ENCODE assay signal across 8 mouse cellular contexts in the genomic region with DNA sequence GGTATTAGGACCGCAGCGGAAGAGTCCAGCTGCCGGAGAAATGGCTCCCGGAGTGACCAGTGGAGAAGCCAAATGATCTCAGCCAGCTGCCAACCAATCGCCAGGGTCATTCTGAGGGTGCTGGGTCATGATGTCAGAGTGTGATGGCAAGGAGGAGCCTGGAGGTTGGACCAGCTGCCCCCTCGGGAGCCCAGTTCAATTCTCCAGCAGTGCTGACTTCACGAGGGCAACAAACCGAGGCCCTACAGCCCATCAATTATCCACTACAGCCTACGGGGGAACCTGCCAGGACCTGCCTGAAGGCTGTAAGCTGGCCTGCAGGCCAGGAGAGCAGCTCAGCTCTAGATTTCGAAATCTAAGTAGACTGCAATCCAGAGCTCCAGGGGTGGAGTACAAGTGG. TPM values are rescaled to one million over a fixed set of nuclear protein-coding genes. Genes with fewer than 3 reads are reported as not detected.
DNase-seq lines count a peak whose midpoint lies in the region; ATAC-seq and TF ChIP-seq lines count a peak whose summit lies in the region.

No protein-coding gene starts in this region.

- H3K27ac ChIP-seq in forebrain, embryonic 10.5 days = peak overlapping the region; percentile 59
- H3K27ac ChIP-seq in forebrain, postnatal 0 days (ENCODE audit: low read depth, low read length) = no peak overlapping the region
- H3K27ac ChIP-seq in intestine, embryonic 14.5 days (ENCODE audit: low read depth) = no peak overlapping the region
- peak overlapping the region; percentile 68 for H3K27ac ChIP-seq in liver, embryonic 13.5 days

- TF ChIP-seq CTCF in forebrain, postnatal 0 days (IDR thresholded peaks at IDR 0.05; ENCODE audit: low read depth) = no peak

- H3K9ac ChIP-seq in forebrain, postnatal 0 days = no peak overlapping the region
- H3K9ac ChIP-seq in intestine, embryonic 14.5 days (ENCODE audit: low read length) = no peak overlapping the region
- H3K9ac ChIP-seq in liver, embryonic 13.5 days = peak overlapping the region; percentile 44; the same call in 1 of the 2 replicates

- peaks cover 48% of the 10 kb centered on the region for H3K4me1 ChIP-seq in forebrain, embryonic 10.5 days
- peaks cover 3% of the 10 kb centered on the region; the same call in 1 of the 2 replicates for H3K4me1 ChIP-seq in forebrain, postnatal 0 days (ENCODE audit: insufficient read depth)
- H3K4me1 ChIP-seq in intestine, embryonic 14.5 days (replicated peaks; ENCODE audit: control insufficient read depth, insufficient read depth, low read length) = peaks cover 15% of the 10 kb centered on the region
- peaks cover 83% of the 10 kb centered on the region for H3K4me1 ChIP-seq in liver, embryonic 13.5 days (replicated peaks)

- H3K4me3 ChIP-seq in forebrain, embryonic 10.5 days = no peak overlapping the region
- H3K4me3 ChIP-seq in forebrain, postnatal 0 days (ENCODE audit: low read depth, low read length) = no peak overlapping the region
- H3K4me3 ChIP-seq in intestine, embryonic 14.5 days (ENCODE audit: low read depth, low read length) = no peak overlapping the region
- no peak overlapping the region for H3K4me3 ChIP-seq in liver, embryonic 13.5 days (replicated peaks)

- no peak for DNase-seq in forebrain, embryonic 10.5 days (ENCODE audit: extremely low spot score, low spot score)
- DNase-seq in forebrain, postnatal 0 days = no peak
- DNase-seq in gastrocnemius, postnatal 14 days = peak; percentile 38
- no peak for DNase-seq in intestine, embryonic 14.5 days (ENCODE audit: low spot score)
- DNase-seq in liver, embryonic 13.5 days = peak; percentile 20
- DNase-seq in urinary bladder, postnatal 36 days (ENCODE audit: low spot score in 2 of 2) = peak; percentile 62 to 79
- no peak for DNase-seq in B cell, adult 2 months
- no peak for DNase-seq in thymus, adult 18-20 months

- H3K9me3 ChIP-seq in forebrain, embryonic 10.5 days = no peaks in the 10 kb centered on the region
- H3K9me3 ChIP-seq in forebrain, postnatal 0 days (ENCODE audit: low read length) = no peaks in the 10 kb centered on the region
- no peaks in the 10 kb centered on the region for H3K9me3 ChIP-seq in intestine, embryonic 14.5 days (ENCODE audit: control insufficient read depth, low read length)
- H3K9me3 ChIP-seq in liver, embryonic 13.5 days (replicated peaks) = no peaks in the 10 kb centered on the region

- no peak for ATAC-seq in forebrain, postnatal 0 days
- ATAC-seq in intestine, embryonic 14.5 days (replicated peaks; ENCODE audit: low FRiP score, low TSS enrichment, low read depth) = no peak
- no peak for ATAC-seq in liver, embryonic 13.5 days (ENCODE audit: low read depth)

- H3K36me3 ChIP-seq in forebrain, embryonic 10.5 days (replicated peaks) = peaks cover 64% of the 10 kb centered on the region
- H3K36me3 ChIP-seq in forebrain, postnatal 0 days (ENCODE audit: insufficient read depth) = peaks cover 18% of the 10 kb centered on the region
- H3K36me3 ChIP-seq in intestine, embryonic 14.5 days (ENCODE audit: control insufficient read depth, insufficient read depth, low read length) = peaks cover 18% of the 10 kb centered on the region
- peaks cover 20% of the 10 kb centered on the region for H3K36me3 ChIP-seq in liver, embryonic 13.5 days

- H3K4me2 ChIP-seq in forebrain, postnatal 0 days (ENCODE audit: low read depth) = no peak overlapping the region
- H3K4me2 ChIP-seq in intestine, embryonic 14.5 days (ENCODE audit: low read length) = peak overlapping the region; percentile 13; the same call in 1 of the 2 replicates
- H3K4me2 ChIP-seq in liver, embryonic 13.5 days = peak overlapping the region; percentile 45

- intact Hi-C loops in gastrocnemius, postnatal 14 days (cut with DNase I; ENCODE audit: low total_unique reads) = loop anchor here (5.0 kb wide), 1 partner anchor 57 kb away; no protein-coding TSS in a partner anchor

- WGBS in forebrain, embryonic 10.5 days = 81% methylated on average over 10 of the region's 10 CpGs
- WGBS in forebrain, postnatal 0 days = 84% methylated on average over 10 of the region's 10 CpGs
- 34% methylated on average over 10 of the region's 10 CpGs for WGBS in intestine, embryonic 14.5 days
- 66% methylated on average over 10 of the region's 10 CpGs for WGBS in liver, embryonic 13.5 days (ENCODE audit: insufficient replicate concordance)

- no peaks in the 10 kb centered on the region for H3K27me3 ChIP-seq in forebrain, embryonic 10.5 days (ENCODE audit: poor library complexity, severe bottlenecking)
- H3K27me3 ChIP-seq in forebrain, postnatal 0 days (ENCODE audit: insufficient read depth, low read length) = no peaks in the 10 kb centered on the region
- H3K27me3 ChIP-seq in intestine, embryonic 14.5 days (replicated peaks; ENCODE audit: control insufficient read depth, insufficient read depth, low read length) = no peaks in the 10 kb centered on the region
- no peaks in the 10 kb centered on the region for H3K27me3 ChIP-seq in liver, embryonic 13.5 days

RNA-seq across cellular contexts. Expression of a gene that starts 5.3 kb away (rescaled TPM):
- 93.2 and 98.7 TPM in 2 replicates for polyA plus RNA-seq in forebrain, embryonic 10.5 days (2016; fragmentation: Nextera tagmentation; extraction: Ambion mirVana)
- 29.5 and 29.8 TPM in 2 replicates for total RNA-seq in forebrain, postnatal 0 days (2014; rRNA removed)
- 17.7 and 25.5 TPM in 2 replicates for polyA plus RNA-seq in forebrain, postnatal 0 days (2015; fragmentation: Nextera tagmentation; extraction: Ambion mirVana)
- 10 to 100 TPM; 15.6 to 19.2 TPM for total RNA-seq in gastrocnemius, postnatal 14 days (2021)
- 75.3 and 78.3 TPM in 2 replicates for polyA plus RNA-seq in intestine, embryonic 14.5 days (2014; fragmentation: Nextera tagmentation; extraction: Ambion mirVana)
- 39.7 and 41.9 TPM in 2 replicates for polyA plus RNA-seq in liver, embryonic 13.5 days (2015; fragmentation: Nextera tagmentation; extraction: Ambion mirVana)

RNA-seq across cellular contexts. Expression of a gene that starts 34.2 kb away (rescaled TPM):
- polyA plus RNA-seq in forebrain, embryonic 10.5 days (2016; fragmentation: Nextera tagmentation; extraction: Ambion mirVana) = 23.3 TPM in 2 replicates
- total RNA-seq in forebrain, postnatal 0 days (2014; rRNA removed) = 23.4 and 32.5 TPM in 2 replicates
- polyA plus RNA-seq in forebrain, postnatal 0 days (2015; fragmentation: Nextera tagmentation; extraction: Ambion mirVana) = 7.9 and 24.7 TPM in 2 replicates
- total RNA-seq in gastrocnemius, postnatal 14 days (2021) = 1 to 10 TPM; 8.9 to 9.3 TPM
- polyA plus RNA-seq in intestine, embryonic 14.5 days (2014; fragmentation: Nextera tagmentation; extraction: Ambion mirVana) = 22.5 and 24.1 TPM in 2 replicates
- polyA plus RNA-seq in liver, embryonic 13.5 days (2015; fragmentation: Nextera tagmentation; extraction: Ambion mirVana) = 11.1 and 11.4 TPM in 2 replicates

RNA-seq across cellular contexts. Expression of a gene that starts 51.2 kb away (rescaled TPM):
- 65.6 and 66.0 TPM in 2 replicates for polyA plus RNA-seq in forebrain, embryonic 10.5 days (2016; fragmentation: Nextera tagmentation; extraction: Ambion mirVana)
- total RNA-seq in forebrain, postnatal 0 days (2014; rRNA removed) = 76.2 and 105 TPM in 2 replicates
- polyA plus RNA-seq in forebrain, postnatal 0 days (2015; fragmentation: Nextera tagmentation; extraction: Ambion mirVana) = 38.5 and 54.5 TPM in 2 replicates
- total RNA-seq in gastrocnemius, postnatal 14 days (2021) = 10 to 100 TPM; 25.5 to 25.7 TPM
- polyA plus RNA-seq in intestine, embryonic 14.5 days (2014; fragmentation: Nextera tagmentation; extraction: Ambion mirVana) = 76.4 and 78.6 TPM in 2 replicates
- polyA plus RNA-seq in liver, embryonic 13.5 days (2015; fragmentation: Nextera tagmentation; extraction: Ambion mirVana) = 18.7 and 22.1 TPM in 2 replicates

RNA-seq across cellular contexts. Expression of a gene that starts 51.3 kb away (rescaled TPM):
- polyA plus RNA-seq in forebrain, embryonic 10.5 days (2016; fragmentation: Nextera tagmentation; extraction: Ambion mirVana) = 18.6 and 20.9 TPM in 2 replicates
- 13.4 and 16.7 TPM in 2 replicates for total RNA-seq in forebrain, postnatal 0 days (2014; rRNA removed)
- polyA plus RNA-seq in forebrain, postnatal 0 days (2015; fragmentation: Nextera tagmentation; extraction: Ambion mirVana) = 8.3 and 8.8 TPM in 2 replicates
- 1 to 10 TPM; 8.3 to 9.6 TPM for total RNA-seq in gastrocnemius, postnatal 14 days (2021)
- polyA plus RNA-seq in intestine, embryonic 14.5 days (2014; fragmentation: Nextera tagmentation; extraction: Ambion mirVana) = 19.8 and 21.2 TPM in 2 replicates
- polyA plus RNA-seq in liver, embryonic 13.5 days (2015; fragmentation: Nextera tagmentation; extraction: Ambion mirVana) = 8.3 TPM in 2 replicates

Comparison
In these comparisons a context has a peak if more than half of its experiments do, and no peak if none do; other contexts are left out.
1. H3K27ac ChIP-seq: peak in forebrain, embryonic 10.5 days (single experiment) and liver, embryonic 13.5 days (single experiment); none in forebrain, postnatal 0 days (single experiment) and intestine, embryonic 14.5 days (single experiment).
2. DNase-seq: peak in gastrocnemius, postnatal 14 days (single experiment), liver, embryonic 13.5 days (single experiment) and urinary bladder, postnatal 36 days (2 of 2); none in forebrain, embryonic 10.5 days (single experiment), forebrain, postnatal 0 days (single experiment), intestine, embryonic 14.5 days (single experiment), B cell, adult 2 months (0 of 2) and thymus, adult 18-20 months (0 of 2).